Mouse (Mus musculus): ENCODE data around the gene Sbno2.
A peak's percentile ranks its signal among the peaks of the same experiment; 100 is the strongest.

GRCm38 (mm10) chr10:80141243-80141642, 35.9 kb upstream of the Sbno2 start:
- no peak for TF ChIP-seq GATA1 (IDR thresholded peaks at IDR 0.05; ENCODE audit: borderline replicate concordance, low read length)
- peak; percentile 35; the same call in 1 of the 2 replicates for TF ChIP-seq FLI1 (IDR thresholded peaks at IDR 0.05; ENCODE audit: low read length)

Data from megakaryocyte, embryonic 14.5 days (primary cell).